Mouse (Mus musculus): ENCODE results near the gene Mgarp. TPM values are rescaled to one million over a fixed set of nuclear protein-coding genes. Genes with fewer than 3 reads are reported as not detected.
A peak's percentile ranks its signal among the peaks of the same experiment; 100 is the strongest.
"Not testable (repeated sequence)": the region's sequence is repeated elsewhere in the genome, so short reads cannot be mapped to it uniquely, and the experiment has no call there.

Mgarp gene
- 4.2 and 6.7 TPM in 2 replicates for polyA plus RNA-seq (2014; fragmentation: Nextera tagmentation; extraction: Ambion mirVana)

GRCm38 (mm10) chr3:51396219-51397068 lies at the start of gene Mgarp:
TSS of gene Mgarp (minus strand) at chr3:51396738.
- H3K9me3 ChIP-seq (ENCODE audit: control insufficient read depth, low read length) = no peaks in the 10 kb centered on the region
- peak; percentile 86 for ATAC-seq (ENCODE audit: insufficient read depth, low FRiP score, low TSS enrichment)

GRCm38 (mm10) chr3:51434871-51435595 lies 38.5 kb upstream of the Mgarp start:
- no peak overlapping the region for H3K9ac ChIP-seq (ENCODE audit: low read length)
- H3K9me3 ChIP-seq (ENCODE audit: control insufficient read depth, low read length) = no peaks in the 10 kb centered on the region
- H3K27ac ChIP-seq (ENCODE audit: low read depth, low read length) = no peak overlapping the region
- ATAC-seq (ENCODE audit: insufficient read depth, low FRiP score, low TSS enrichment) (no peak), DNase-seq (ENCODE audit: low spot score) (no peak)
- no peak overlapping the region for H3K4me3 ChIP-seq (ENCODE audit: low read depth, low read length)
- WGBS = 91% methylated on average over 3 of the region's 3 CpGs
- no peak overlapping the region for H3K4me2 ChIP-seq (ENCODE audit: low read depth)
- peaks cover 2% of the 10 kb centered on the region; the same call in 1 of the 2 replicates for H3K36me3 ChIP-seq (ENCODE audit: control insufficient read depth, insufficient read depth, low read length)
- H3K4me1 ChIP-seq (ENCODE audit: control insufficient read depth, insufficient read depth, low read length) = no peaks in the 10 kb centered on the region
- no peaks in the 10 kb centered on the region for H3K27me3 ChIP-seq (ENCODE audit: control insufficient read depth, insufficient read depth, low read length)

More at GRCm38 (mm10) chr3:51396219-51397068, at the start of gene Mgarp:
- Histone ChIP-seq H3K27me3 (ENCODE audit: control insufficient read depth, insufficient read depth, low read length) (no peaks in the 10 kb centered on the region; the same call in 1 of the 2 replicates), H3K9ac (ENCODE audit: low read length) (peak within 1 kb of the TSS; percentile 57), H3K27ac (ENCODE audit: low read depth, low read length) (no peak within 1 kb of the TSS), H3K4me3 (ENCODE audit: low read depth, low read length) (peak within 1 kb of the TSS; percentile 42), H3K4me2 (ENCODE audit: low read depth) (peak within 1 kb of the TSS; percentile 70), H3K36me3 (ENCODE audit: control insufficient read depth, insufficient read depth, low read length) (no peaks in the 10 kb centered on the region), H3K4me1 (ENCODE audit: control insufficient read depth, insufficient read depth, low read length) (no peaks in the 10 kb centered on the region)
- 4% methylated on average over 37 of the region's 41 CpGs for WGBS
- peak; percentile 85 for DNase-seq (ENCODE audit: low spot score)

GRCm38 (mm10) chr3:51434364-51434763 lies 37.8 kb upstream of the Mgarp start:
- 91% methylated on average over 5 of the region's 5 CpGs for WGBS
- not testable (repeated sequence) for ATAC-seq (ENCODE audit: insufficient read depth, low FRiP score, low TSS enrichment); DNase-seq (ENCODE audit: low spot score); H3K4me2 ChIP-seq (ENCODE audit: low read depth); H3K4me3 ChIP-seq (ENCODE audit: low read depth, low read length); H3K36me3 ChIP-seq (ENCODE audit: control insufficient read depth, insufficient read depth, low read length); H3K9me3 ChIP-seq (ENCODE audit: control insufficient read depth, low read length); H3K27me3 ChIP-seq (ENCODE audit: control insufficient read depth, insufficient read depth, low read length); H3K4me1 ChIP-seq (ENCODE audit: control insufficient read depth, insufficient read depth, low read length); H3K9ac ChIP-seq (ENCODE audit: low read length); H3K27ac ChIP-seq (ENCODE audit: low read depth, low read length)

GRCm38 (mm10) chr3:51425394-51425793 lies 28.9 kb upstream of the Mgarp start:
- no peaks in the 10 kb centered on the region for H3K9me3 ChIP-seq (ENCODE audit: control insufficient read depth, low read length)
- ATAC-seq (ENCODE audit: insufficient read depth, low FRiP score, low TSS enrichment) (no peak), DNase-seq (ENCODE audit: low spot score) (no peak)
- H3K4me1 ChIP-seq (ENCODE audit: control insufficient read depth, insufficient read depth, low read length) = no peaks in the 10 kb centered on the region
- no peak overlapping the region for H3K4me3 ChIP-seq (ENCODE audit: low read depth, low read length)
- peaks cover 3% of the 10 kb centered on the region; the same call in 1 of the 2 replicates for H3K36me3 ChIP-seq (ENCODE audit: control insufficient read depth, insufficient read depth, low read length)
- H3K27me3 ChIP-seq (ENCODE audit: control insufficient read depth, insufficient read depth, low read length) = no peaks in the 10 kb centered on the region
- no peak overlapping the region for H3K27ac ChIP-seq (ENCODE audit: low read depth, low read length)
- no peak overlapping the region for H3K9ac ChIP-seq (ENCODE audit: low read length)
- no peak overlapping the region for H3K4me2 ChIP-seq (ENCODE audit: low read depth)

- DNase-seq (ENCODE audit: low spot score) (no peak), ATAC-seq (ENCODE audit: insufficient read depth, low FRiP score, low TSS enrichment) (no peak)
- peaks cover 3% of the 10 kb centered on the region; the same call in 1 of the 2 replicates for H3K36me3 ChIP-seq (ENCODE audit: control insufficient read depth, insufficient read depth, low read length)
- H3K4me2 ChIP-seq (ENCODE audit: low read depth) = no peak overlapping the region
- H3K9ac ChIP-seq (ENCODE audit: low read length) = no peak overlapping the region
- 86% methylated on average over 3 of the region's 3 CpGs for WGBS
- H3K9me3 ChIP-seq (ENCODE audit: control insufficient read depth, low read length) = no peaks in the 10 kb centered on the region
- no peaks in the 10 kb centered on the region; the same call in 1 of the 2 replicates for H3K4me1 ChIP-seq (ENCODE audit: control insufficient read depth, insufficient read depth, low read length)
- no peaks in the 10 kb centered on the region for H3K27me3 ChIP-seq (ENCODE audit: control insufficient read depth, insufficient read depth, low read length)
- no peak overlapping the region for H3K4me3 ChIP-seq (ENCODE audit: low read depth, low read length)
- no peak overlapping the region for H3K27ac ChIP-seq (ENCODE audit: low read depth, low read length)
Measured at GRCm38 (mm10) chr3:51421921-51422320, 25.4 kb upstream of the Mgarp start.

- no peaks in the 10 kb centered on the region for H3K9me3 ChIP-seq (ENCODE audit: control insufficient read depth, low read length)
- no peak overlapping the region for H3K9ac ChIP-seq (ENCODE audit: low read length)
- H3K36me3 ChIP-seq (ENCODE audit: control insufficient read depth, insufficient read depth, low read length) = peaks cover 3% of the 10 kb centered on the region; the same call in 1 of the 2 replicates
- peak overlapping the region; percentile 81 for H3K4me2 ChIP-seq (ENCODE audit: low read depth)
- no peak overlapping the region for H3K27ac ChIP-seq (ENCODE audit: low read depth, low read length)
- 81% methylated on average over 2 of the region's 2 CpGs for WGBS
- no peaks in the 10 kb centered on the region for H3K27me3 ChIP-seq (ENCODE audit: control insufficient read depth, insufficient read depth, low read length)
- peaks cover 3% of the 10 kb centered on the region for H3K4me1 ChIP-seq (ENCODE audit: control insufficient read depth, insufficient read depth, low read length)
- no peak overlapping the region; the same call in 1 of the 2 replicates for H3K4me3 ChIP-seq (ENCODE audit: low read depth, low read length)
- ATAC-seq (ENCODE audit: insufficient read depth, low FRiP score, low TSS enrichment) (no peak), DNase-seq (ENCODE audit: low spot score) (no peak)
Measured at GRCm38 (mm10) chr3:51417966-51418365, 21.4 kb upstream of the Mgarp start.

GRCm38 (mm10) chr3:51417485-51417884 lies 20.9 kb upstream of the Mgarp start:
- Histone ChIP-seq H3K36me3 (ENCODE audit: control insufficient read depth, insufficient read depth, low read length) (peaks cover 3% of the 10 kb centered on the region; the same call in 1 of the 2 replicates), H3K9me3 (ENCODE audit: control insufficient read depth, low read length) (no peaks in the 10 kb centered on the region), H3K4me1 (ENCODE audit: control insufficient read depth, insufficient read depth, low read length) (peaks cover 3% of the 10 kb centered on the region), H3K27me3 (ENCODE audit: control insufficient read depth, insufficient read depth, low read length) (no peaks in the 10 kb centered on the region), H3K27ac (ENCODE audit: low read depth, low read length) (no peak overlapping the region), H3K4me3 (ENCODE audit: low read depth, low read length) (peak overlapping the region; percentile 98), H3K4me2 (ENCODE audit: low read depth) (peak overlapping the region; percentile 81), H3K9ac (ENCODE audit: low read length) (no peak overlapping the region)
- no peak for DNase-seq (ENCODE audit: low spot score)
- WGBS = 41% methylated on average over 2 of the region's 2 CpGs
- no peak for ATAC-seq (ENCODE audit: insufficient read depth, low FRiP score, low TSS enrichment)

- peak overlapping the region; percentile 81 for H3K4me2 ChIP-seq (ENCODE audit: low read depth)
- peaks cover 3% of the 10 kb centered on the region; the same call in 1 of the 2 replicates for H3K36me3 ChIP-seq (ENCODE audit: control insufficient read depth, insufficient read depth, low read length)
- 10% methylated on average over 8 of the region's 8 CpGs for WGBS
Measured at GRCm38 (mm10) chr3:51417135-51417458, 20.6 kb upstream of the Mgarp start.

More at GRCm38 (mm10) chr3:51417135-51417458, 20.6 kb upstream of the Mgarp start:
- peak overlapping the region; percentile 98 for H3K4me3 ChIP-seq (ENCODE audit: low read depth, low read length)
- no peaks in the 10 kb centered on the region for H3K9me3 ChIP-seq (ENCODE audit: control insufficient read depth, low read length)
- H3K4me1 ChIP-seq (ENCODE audit: control insufficient read depth, insufficient read depth, low read length) = peaks cover 3% of the 10 kb centered on the region
- H3K27me3 ChIP-seq (ENCODE audit: control insufficient read depth, insufficient read depth, low read length) = no peaks in the 10 kb centered on the region
- DNase-seq (ENCODE audit: low spot score) = no peak
- H3K9ac ChIP-seq (ENCODE audit: low read length) = peak overlapping the region; percentile 98
- H3K27ac ChIP-seq (ENCODE audit: low read depth, low read length) = no peak overlapping the region
- no peak for ATAC-seq (ENCODE audit: insufficient read depth, low FRiP score, low TSS enrichment)

Data from neural tube, embryonic 11.5 days (tissue).